Mouse (Mus musculus) T-helper 1 cell (primary cell): ENCODE measurements around the gene Cfap97d1.

Source experiments
- in situ Hi-C: fragments of 300-600 bp; cut with MboI, MseI; formaldehyde crosslinking; loops from one replicate; pipeline ENCODE4 v1.15.1; 2025; ENCODE audit warnings: high pct_unique_total_duplicates

The Cfap97d1 gene

GRCm38 (mm10) chr11:102008954-102009637 is 25.0 kb downstream of the Cfap97d1 start:
- in situ Hi-C loops = loop anchor here (25.0 kb wide), 1 partner anchor 1478 kb away; no protein-coding TSS in a partner anchor

- in situ Hi-C loops = loop anchor here (25.0 kb wide), 1 partner anchor 1477 kb away; no protein-coding TSS in a partner anchor
Measured at GRCm38 (mm10) chr11:102010140-102010539, 26.1 kb downstream of the Cfap97d1 start.

- in situ Hi-C loops = loop anchor here (25.0 kb wide), 1 partner anchor 1476 kb away; no protein-coding TSS in a partner anchor
Measured at GRCm38 (mm10) chr11:102011510-102011909, 27.4 kb downstream of the Cfap97d1 start.

GRCm38 (mm10) chr11:102013201-102013600 is 29.1 kb downstream of the Cfap97d1 start:
- in situ Hi-C loops = loop anchor here (25.0 kb wide), 1 partner anchor 1474 kb away; no protein-coding TSS in a partner anchor

GRCm38 (mm10) chr11:102015472-102015871 is 31.4 kb downstream of the Cfap97d1 start:
- in situ Hi-C loops = loop anchor here (25.0 kb wide), 1 partner anchor 1472 kb away; no protein-coding TSS in a partner anchor

- in situ Hi-C loops = loop anchor here (25.0 kb wide), 1 partner anchor 1471 kb away; no protein-coding TSS in a partner anchor
Measured at GRCm38 (mm10) chr11:102016136-102016535, 32.1 kb downstream of the Cfap97d1 start.

GRCm38 (mm10) chr11:102019736-102020135 is 35.7 kb downstream of the Cfap97d1 start:
- in situ Hi-C loops = loop anchor here (25.0 kb wide), 1 partner anchor 1468 kb away; no protein-coding TSS in a partner anchor

GRCm38 (mm10) chr11:102021196-102021595 is 37.1 kb downstream of the Cfap97d1 start:
- in situ Hi-C loops = loop anchor here (25.0 kb wide), 1 partner anchor 1466 kb away; no protein-coding TSS in a partner anchor

GRCm38 (mm10) chr11:102023406-102023805 is 39.3 kb downstream of the Cfap97d1 start:
- in situ Hi-C loops = loop anchor here (25.0 kb wide), 1 partner anchor 1464 kb away; no protein-coding TSS in a partner anchor

GRCm38 (mm10) chr11:102024084-102024758 is 40.1 kb downstream of the Cfap97d1 start:
- in situ Hi-C loops = loop anchor here (25.0 kb wide), 1 partner anchor 1463 kb away; no protein-coding TSS in a partner anchor

GRCm38 (mm10) chr11:102024875-102025274 is 40.8 kb downstream of the Cfap97d1 start:
- in situ Hi-C loops = loop anchor here (25.0 kb wide), 1 partner anchor 1462 kb away; no protein-coding TSS in a partner anchor

GRCm38 (mm10) chr11:102025354-102025753 is 41.3 kb downstream of the Cfap97d1 start:
- in situ Hi-C loops = no loop called here

GRCm38 (mm10) chr11:102025991-102026660 is 42.0 kb downstream of the Cfap97d1 start:
- in situ Hi-C loops = no loop called here

- in situ Hi-C loops = no loop called here
Measured at GRCm38 (mm10) chr11:102026694-102027360, 42.7 kb downstream of the Cfap97d1 start.

GRCm38 (mm10) chr11:102027361-102028017 is 43.4 kb downstream of the Cfap97d1 start:
- in situ Hi-C loops = no loop called here

GRCm38 (mm10) chr11:102028087-102028816 is 44.2 kb downstream of the Cfap97d1 start, which contains the start of gene Mpp3:
Gene Mpp3, minus strand, starts transcription at chr11:102028461.
- in situ Hi-C loops = no loop called here

GRCm38 (mm10) chr11:102029304-102029703 is 45.2 kb downstream of the Cfap97d1 start:
- in situ Hi-C loops = no loop called here

- in situ Hi-C loops = no loop called here
Measured at GRCm38 (mm10) chr11:102029966-102030365, 45.9 kb downstream of the Cfap97d1 start.

GRCm38 (mm10) chr11:102031149-102031548 is 47.1 kb downstream of the Cfap97d1 start:
- in situ Hi-C loops = no loop called here
